ENCODE assay signal across 11 mouse cellular contexts in genomic region chr5:30587101-30587500, GRCm38 (mm10). TPM values are rescaled to one million over a fixed set of nuclear protein-coding genes. Genes with fewer than 3 reads are reported as not detected.
A peak's percentile ranks its signal among the peaks of the same experiment; 100 is the strongest.
DNase-seq lines count a peak whose midpoint lies in the region; ATAC-seq lines count a peak whose summit lies in the region.
"Had no signal": no experiment of that assay in that cellular context is flagged by ENCODE, and none has a peak within 500 bp of the region (broad histone marks: within the 10 kb centered on the region; RNA-seq: fewer than 3 reads in every experiment).

No protein-coding gene starts in this region.

- H3K9me3 ChIP-seq in midbrain, embryonic 13.5 days: no peaks in the 10 kb centered on the region
- no peaks in the 10 kb centered on the region for H3K9me3 ChIP-seq in midbrain, embryonic 10.5 days (replicated peaks)
- no peaks in the 10 kb centered on the region for H3K9me3 ChIP-seq in stomach, embryonic 15.5 days

- no peak for ATAC-seq in midbrain, embryonic 13.5 days
- no peak for ATAC-seq in stomach, embryonic 15.5 days (ENCODE audit: insufficient read depth, low FRiP score, low read depth)

- peak overlapping the region; percentile 97 for H3K4me2 ChIP-seq in midbrain, embryonic 13.5 days (replicated peaks)
- H3K4me2 ChIP-seq in stomach, embryonic 15.5 days: 0 out of 2 replicates have a peak overlapping the region, but pooled peaks have one; percentile 92

- H3K27ac ChIP-seq in midbrain, embryonic 13.5 days: no peak overlapping the region
- H3K27ac ChIP-seq in midbrain, embryonic 10.5 days (replicated peaks): no peak overlapping the region
- H3K27ac ChIP-seq in stomach, embryonic 15.5 days: peak overlapping the region; percentile 9; the same call in 1 of the 2 replicates

- H3K27me3 ChIP-seq in midbrain, embryonic 13.5 days: peaks cover 59% of the 10 kb centered on the region
- peaks cover 65% of the 10 kb centered on the region for H3K27me3 ChIP-seq in midbrain, embryonic 10.5 days (ENCODE audit: low read depth, poor library complexity, severe bottlenecking)
- peaks cover 28% of the 10 kb centered on the region for H3K27me3 ChIP-seq in stomach, embryonic 15.5 days (replicated peaks)

- 0 out of 2 replicates have a peak overlapping the region, but pooled peaks have one; percentile 56 for H3K4me3 ChIP-seq in midbrain, embryonic 13.5 days (replicated peaks)
- H3K4me3 ChIP-seq in midbrain, embryonic 10.5 days: no peak overlapping the region
- H3K4me3 ChIP-seq in stomach, embryonic 15.5 days (replicated peaks): no peak overlapping the region

- DNase-seq in adrenal gland, postnatal 14 days: peak; percentile 74
- DNase-seq in adrenal gland, adult 8-10 months: no peak
- no peak for DNase-seq in midbrain, embryonic 10.5 days (ENCODE audit: low spot score)
- DNase-seq in heart, postnatal 4 days: peak; percentile 57
- DNase-seq in thymus, postnatal 4 days: no peak
- no peak for DNase-seq in layer of hippocampus, postnatal 25 days (ENCODE audit: extremely low spot score in 1 of 2, low spot score in 1 of 2)
- DNase-seq: layer of hippocampus, postnatal 36 days had no signal

- no peaks in the 10 kb centered on the region for H3K36me3 ChIP-seq in midbrain, embryonic 13.5 days
- H3K36me3 ChIP-seq in midbrain, embryonic 10.5 days: no peaks in the 10 kb centered on the region
- no peaks in the 10 kb centered on the region for H3K36me3 ChIP-seq in stomach, embryonic 15.5 days

- H3K9ac ChIP-seq in midbrain, embryonic 13.5 days (replicated peaks): no peak overlapping the region
- no peak overlapping the region for H3K9ac ChIP-seq in stomach, embryonic 15.5 days

- 18% methylated on average over 2 of the region's 2 CpGs for WGBS in midbrain, embryonic 13.5 days
- 47% methylated on average over 2 of the region's 2 CpGs for WGBS in midbrain, embryonic 10.5 days
- 17% methylated on average over 2 of the region's 2 CpGs for WGBS in stomach, embryonic 15.5 days

- H3K4me1 ChIP-seq in midbrain, embryonic 13.5 days (replicated peaks): peaks cover 22% of the 10 kb centered on the region
- peaks cover 24% of the 10 kb centered on the region for H3K4me1 ChIP-seq in midbrain, embryonic 10.5 days
- peaks cover 19% of the 10 kb centered on the region for H3K4me1 ChIP-seq in stomach, embryonic 15.5 days

RNA-seq across cellular contexts. Expression of gene Kcnk3, which starts 0.9 kb away (rescaled TPM):
- 678 and 701 TPM in 2 replicates for total RNA-seq in adrenal gland, postnatal 14 days (2021)
- 1,000 to 10,000 TPM; 1,385 to 1,638 (median 1,575) TPM for total RNA-seq in adrenal gland, adult 8-10 months (2022)
- 1.9 and 2.0 TPM in 2 replicates for polyA plus RNA-seq in midbrain, embryonic 13.5 days (2015; fragmentation: Nextera tagmentation; extraction: Ambion mirVana)
- polyA plus RNA-seq in midbrain, embryonic 10.5 days (2016; fragmentation: Nextera tagmentation; extraction: Ambion mirVana): 0.12 and 0.27 TPM in 2 replicates
- total RNA-seq in heart, postnatal 4 days (2021): 100 to 1,000 TPM; 145 TPM
- polyA plus RNA-seq in stomach, embryonic 15.5 days (2015; fragmentation: Nextera tagmentation; extraction: Ambion mirVana): 13.5 and 15.3 TPM in 2 replicates
- 10 to 100 TPM in 1 of 2 experiments, 1 to 10 TPM in 1; 9.3 to 11.1 TPM for total RNA-seq in layer of hippocampus, postnatal 25 days (2021)
- polyA plus RNA-seq: Patski had no signal

RNA-seq across cellular contexts. Expression of gene Cib4, which starts 41.5 kb away (rescaled TPM):
- 1.0 and 1.4 TPM in 2 replicates for total RNA-seq in adrenal gland, postnatal 14 days (2021)
- 1 to 10 TPM; 1.9 to 6.7 (median 3.7) TPM for total RNA-seq in adrenal gland, adult 8-10 months (2022)
- not detected in 2 replicates for polyA plus RNA-seq in midbrain, embryonic 13.5 days (2015; fragmentation: Nextera tagmentation; extraction: Ambion mirVana)
- not detected in 2 replicates for polyA plus RNA-seq in midbrain, embryonic 10.5 days (2016; fragmentation: Nextera tagmentation; extraction: Ambion mirVana)
- not detected for total RNA-seq in heart, postnatal 4 days (2021)
- not detected in 2 replicates for polyA plus RNA-seq in stomach, embryonic 15.5 days (2015; fragmentation: Nextera tagmentation; extraction: Ambion mirVana)
- not detected for total RNA-seq in layer of hippocampus, postnatal 25 days (2021)
- total RNA-seq: layer of hippocampus, postnatal 36 days had no signal
- polyA plus RNA-seq: liver, embryonic 16.5 days; Patski had no signal

Comparison
In these comparisons a context has a peak if more than half of its experiments do, and no peak if none do; other contexts are left out.
1. DNase-seq: peak in adrenal gland, postnatal 14 days (single experiment) and heart, postnatal 4 days (single experiment); none in adrenal gland, adult 8-10 months (single experiment), midbrain, embryonic 10.5 days (single experiment), thymus, postnatal 4 days (single experiment) and layer of hippocampus, postnatal 25 days (0 of 2).
2. RNA of gene Kcnk3, which starts 0.9 kb away (total RNA-seq): 1,385 to 1,638 TPM in adrenal gland, adult 8-10 months, 678 to 701 TPM in adrenal gland, postnatal 14 days and 145 TPM in heart, postnatal 4 days; 9.3 to 11.1 TPM in layer of hippocampus, postnatal 25 days; every median in the first group is over 10 times any median in the second.